Mouse (Mus musculus): ENCODE data around the gene Slc9a4.
"Not testable (repeated sequence)": the region's sequence is repeated elsewhere in the genome, so short reads cannot be mapped to it uniquely, and the experiment has no call there.

Gene Slc9a4

GRCm38 (mm10) chr1:40579784-40580183 lies at the start of gene Slc9a4:
Gene Slc9a4, plus strand, starts transcription at chr1:40580081.
- DNase-seq (ENCODE audit: low read depth, low spot score) = peak; percentile 48

DNA sequence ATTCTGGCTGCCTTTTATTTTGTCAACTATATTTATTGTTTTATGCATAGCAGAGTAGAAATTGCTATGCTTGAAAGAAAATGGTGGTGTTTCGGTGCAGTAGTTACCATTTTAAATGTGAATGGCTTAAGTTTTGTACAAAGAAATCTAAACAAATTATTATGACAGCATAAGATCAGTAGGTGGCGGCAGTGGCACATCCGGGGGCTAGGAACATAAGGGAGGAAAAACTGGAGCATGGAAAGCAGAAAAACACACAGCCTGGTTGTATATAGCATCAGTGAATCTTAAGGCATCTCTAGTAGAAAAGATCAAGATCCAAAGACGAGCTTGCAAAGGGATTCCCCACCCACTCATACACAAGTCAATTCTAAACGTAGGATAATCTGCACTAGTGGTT lies 42.3 kb upstream of the Slc9a4 start:
- no peak for DNase-seq (ENCODE audit: low read depth, low spot score)

DNA sequence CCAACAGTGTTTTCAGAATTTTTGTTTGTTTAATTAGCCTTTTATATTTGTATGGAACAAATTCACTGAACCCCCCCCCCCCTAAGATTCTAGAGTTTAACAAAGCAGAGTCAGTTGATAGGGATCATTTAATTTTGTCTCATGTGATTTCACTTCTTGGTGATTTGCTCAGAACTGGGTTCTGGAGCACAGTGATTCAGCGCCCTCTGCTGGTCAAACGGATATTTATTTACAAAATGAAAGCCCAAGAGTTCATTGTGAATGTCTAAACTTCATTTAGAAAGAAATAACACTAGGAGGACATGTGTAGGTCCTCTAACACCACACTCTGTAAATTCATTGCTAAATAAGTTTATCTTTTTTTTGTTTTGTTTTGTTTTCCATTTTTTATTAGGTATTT lies 35.2 kb upstream of the Slc9a4 start:
- DNase-seq (ENCODE audit: low read depth, low spot score) = peak; percentile 73

DNA sequence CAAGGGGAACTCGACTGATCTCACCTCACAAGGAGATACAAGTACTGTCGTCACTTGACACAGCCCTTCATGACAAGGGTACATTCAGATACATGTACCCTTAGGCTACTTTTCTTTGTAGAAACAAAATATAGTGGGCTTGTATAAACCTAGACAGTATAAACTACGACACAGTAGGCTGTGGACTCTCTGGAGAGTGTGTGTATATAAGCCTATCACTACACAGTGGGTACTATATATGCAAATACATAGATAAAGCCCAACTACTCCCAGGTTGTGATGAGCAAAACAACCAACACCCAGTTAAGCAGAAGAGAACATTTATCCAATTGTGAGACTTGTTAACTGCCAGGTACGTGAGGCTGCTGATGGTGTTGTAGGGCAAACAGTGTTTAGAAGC lies 33.2 kb upstream of the Slc9a4 start:
- no peak for DNase-seq (ENCODE audit: low read depth, low spot score)

DNA sequence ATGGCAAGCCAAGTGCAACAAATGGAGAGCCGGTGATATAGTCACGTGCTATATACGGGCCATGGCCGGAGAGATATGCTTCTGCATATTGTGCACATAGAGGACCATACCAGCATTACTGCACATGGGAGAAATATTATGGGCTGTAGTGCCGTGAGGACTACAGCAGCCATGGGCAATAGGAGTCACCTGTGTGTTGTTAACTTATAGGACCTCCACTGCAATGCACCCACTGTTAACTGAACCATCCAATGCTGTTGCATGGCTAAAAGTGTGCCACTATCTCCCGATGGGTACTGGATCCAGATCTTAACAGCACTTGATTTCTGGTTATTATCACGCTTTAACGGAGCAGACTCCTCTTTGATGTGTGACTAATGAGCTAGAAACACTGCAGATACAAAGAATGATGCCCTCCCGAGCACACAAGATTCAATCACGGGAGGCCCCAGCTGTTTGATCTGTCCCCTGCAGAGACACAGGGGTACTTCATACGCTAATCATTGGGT lies 32.8 kb upstream of the Slc9a4 start:
- DNase-seq (ENCODE audit: low read depth, low spot score) = no peak

GRCm38 (mm10) chr1:40547762-40548161 lies 32.1 kb upstream of the Slc9a4 start:
- peak; percentile 21 for DNase-seq (ENCODE audit: low read depth, low spot score)

- no peak for DNase-seq (ENCODE audit: low read depth, low spot score)
Measured at GRCm38 (mm10) chr1:40569374-40569773, 10.5 kb upstream of the Slc9a4 start.

DNA sequence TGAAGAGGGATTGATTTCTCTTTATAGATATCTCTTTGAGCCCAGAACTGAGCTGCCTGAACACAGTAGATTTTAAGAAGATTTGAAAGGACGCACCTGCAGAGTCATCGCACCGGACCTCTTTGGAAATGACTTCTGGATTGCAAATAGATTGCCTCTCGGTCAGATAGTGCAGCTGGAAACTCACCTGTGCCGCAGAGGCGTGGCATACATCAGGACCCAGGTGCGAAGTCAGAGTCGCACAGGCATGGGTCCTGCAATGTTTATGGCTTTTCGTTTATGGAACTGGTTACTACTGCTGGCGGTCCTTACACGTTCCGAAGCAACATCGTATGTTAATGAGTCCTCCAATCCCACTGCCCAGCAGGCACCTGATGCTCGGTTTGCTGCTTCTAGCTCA lies 388 bp downstream of the Slc9a4 start:
- DNase-seq (ENCODE audit: low read depth, low spot score) = no peak

DNA sequence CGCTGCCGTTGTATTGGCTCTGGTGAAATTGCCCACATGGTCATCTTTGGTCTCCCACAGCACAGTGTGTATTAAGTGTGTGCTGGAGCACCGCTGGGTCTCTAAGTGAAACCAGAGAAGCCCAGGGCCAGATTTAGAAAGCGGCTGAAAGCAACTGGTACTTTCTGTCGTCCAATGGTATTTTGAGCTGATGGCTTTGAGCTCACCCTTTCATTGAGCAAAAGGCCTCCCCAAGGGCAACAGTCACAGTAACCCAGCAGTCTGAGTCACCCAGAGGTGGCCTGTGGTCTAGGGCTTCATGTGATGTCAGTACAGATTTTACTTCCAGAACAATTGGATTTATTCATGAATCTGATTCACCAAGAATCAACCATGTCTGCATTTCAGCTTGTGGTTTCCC lies 6.9 kb downstream of the Slc9a4 start:
- no peak for DNase-seq (ENCODE audit: low read depth, low spot score)

DNA sequence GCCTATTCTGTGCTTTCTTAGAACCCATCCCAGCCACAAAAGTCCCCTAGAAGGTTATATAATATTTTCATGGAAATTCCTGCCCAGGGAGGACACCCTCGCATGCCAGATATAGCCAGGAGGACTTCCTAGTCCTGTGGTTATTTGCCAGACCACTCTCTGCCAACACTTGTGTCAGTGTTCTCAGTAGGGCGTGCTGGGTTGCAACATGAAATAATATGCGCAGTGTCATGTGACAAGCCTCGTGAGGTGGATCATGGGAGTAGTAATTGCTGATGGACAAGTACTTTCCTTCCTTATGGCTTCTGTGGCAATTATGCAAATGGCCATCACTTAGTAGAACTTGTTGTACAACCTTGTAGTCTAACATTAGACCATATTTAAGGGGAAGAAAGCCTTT lies 11.1 kb downstream of the Slc9a4 start:
- DNase-seq (ENCODE audit: low read depth, low spot score) = no peak

DNA sequence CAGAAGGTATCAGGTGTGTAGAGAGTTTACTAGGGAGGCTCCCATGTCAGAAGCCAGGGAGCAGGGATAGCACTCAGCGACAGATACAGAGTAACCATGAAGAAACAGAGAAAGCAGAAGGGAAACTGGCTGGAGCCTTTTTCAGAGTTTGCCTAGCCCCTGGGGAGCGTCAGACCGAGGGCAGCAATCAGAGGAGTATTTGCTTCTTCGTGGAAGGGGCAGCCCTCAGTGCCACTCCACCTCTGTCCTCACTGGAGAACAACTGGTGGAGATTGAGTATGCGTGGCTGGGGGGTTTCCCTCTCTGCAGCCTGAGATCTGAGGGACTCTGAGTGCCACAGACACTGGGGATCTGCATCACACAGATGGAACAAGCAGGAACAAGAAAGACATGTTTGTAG lies 17.9 kb downstream of the Slc9a4 start:
- DNase-seq (ENCODE audit: low read depth, low spot score) = no peak

GRCm38 (mm10) chr1:40599661-40600060 lies 19.8 kb downstream of the Slc9a4 start:
- DNase-seq (ENCODE audit: low read depth, low spot score) = not testable (repeated sequence)

DNA sequence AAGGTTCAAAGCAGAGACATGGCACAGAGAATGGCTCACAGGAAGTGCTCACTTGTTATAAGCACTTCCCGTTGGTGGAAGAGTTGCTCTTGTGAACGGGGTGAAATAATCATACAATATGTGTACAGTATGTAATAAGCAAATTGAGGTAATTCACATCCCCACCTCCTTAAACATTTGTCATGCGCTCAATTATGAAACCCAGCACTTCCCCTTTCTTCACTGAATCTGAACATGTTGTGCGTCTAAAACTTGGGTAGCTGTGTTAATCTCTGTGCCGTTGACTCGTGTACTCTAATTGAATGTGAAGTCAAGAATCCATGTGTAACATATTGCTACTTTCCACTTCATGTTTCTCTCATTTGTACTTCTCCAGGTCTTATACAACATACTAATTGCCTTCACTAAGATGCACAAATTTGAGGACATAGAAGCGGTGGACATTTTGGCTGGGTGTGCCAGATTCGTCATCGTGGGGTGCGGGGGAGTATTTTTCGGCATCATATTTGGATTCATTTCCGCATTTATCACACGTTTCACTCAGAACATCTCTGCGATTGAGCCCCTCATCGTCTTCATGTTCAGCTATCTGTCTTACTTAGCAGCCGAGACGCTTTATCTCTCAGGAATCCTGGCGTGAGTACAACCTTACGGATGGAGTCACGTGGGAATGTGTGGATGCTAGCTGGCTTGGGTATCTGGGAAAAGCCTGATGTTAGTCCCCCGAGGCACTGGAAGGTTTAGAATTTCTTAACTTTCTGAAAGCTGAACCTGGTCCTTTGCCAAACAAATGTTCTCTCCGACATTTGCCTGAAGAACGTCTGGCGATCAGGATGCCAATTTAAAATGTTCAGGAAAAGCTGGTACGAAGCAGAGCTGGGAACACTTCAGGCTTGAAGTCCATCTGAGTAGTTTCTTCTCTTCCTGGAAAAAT lies 20.8 kb downstream of the Slc9a4 start:
- no peak for DNase-seq (ENCODE audit: low read depth, low spot score)

DNA sequence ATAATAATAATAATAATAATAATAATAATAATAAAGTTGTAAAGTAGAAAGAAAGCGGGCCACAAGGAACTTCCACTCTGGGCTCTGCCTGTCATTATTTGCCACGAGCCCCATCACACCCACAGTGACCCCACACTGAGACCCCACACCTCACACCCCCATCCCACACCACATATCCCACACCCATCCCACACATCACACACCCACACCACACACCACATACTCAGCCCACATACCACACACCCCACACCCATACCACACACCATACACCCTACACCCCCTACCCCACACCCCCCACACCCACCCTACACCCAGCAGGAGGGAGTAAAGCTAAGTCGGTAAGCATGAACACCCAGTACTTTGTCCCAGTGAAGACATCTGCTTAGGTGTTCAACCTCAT lies 21.6 kb downstream of the Slc9a4 start:
- no peak for DNase-seq (ENCODE audit: low read depth, low spot score)

DNA sequence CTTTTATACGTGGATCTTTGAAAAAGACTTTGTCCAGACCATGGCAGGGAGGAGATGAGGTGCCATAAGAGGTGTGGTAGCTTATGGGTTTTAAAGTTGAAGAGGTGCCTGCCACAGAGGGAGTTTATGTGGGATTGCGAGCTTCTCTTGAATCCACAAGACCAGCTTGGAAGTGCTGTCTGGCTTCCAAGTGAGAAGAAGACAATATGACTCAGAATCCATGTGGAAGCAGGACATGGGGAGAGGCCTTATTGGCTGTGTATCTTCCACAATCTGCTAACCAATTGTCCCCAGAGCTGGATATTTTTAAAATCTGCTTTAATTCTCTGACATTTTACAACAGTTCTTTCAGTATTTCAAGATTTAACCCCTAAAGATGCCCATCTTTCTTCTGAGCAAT lies 33.3 kb downstream of the Slc9a4 start:
- DNase-seq (ENCODE audit: low read depth, low spot score) = no peak

- no peak for DNase-seq (ENCODE audit: low read depth, low spot score)
Measured at GRCm38 (mm10) chr1:40619093-40619492, 39.2 kb downstream of the Slc9a4 start.

- no peak for DNase-seq (ENCODE audit: low read depth, low spot score)
Measured at GRCm38 (mm10) chr1:40619871-40620270, 40.0 kb downstream of the Slc9a4 start.

DNA sequence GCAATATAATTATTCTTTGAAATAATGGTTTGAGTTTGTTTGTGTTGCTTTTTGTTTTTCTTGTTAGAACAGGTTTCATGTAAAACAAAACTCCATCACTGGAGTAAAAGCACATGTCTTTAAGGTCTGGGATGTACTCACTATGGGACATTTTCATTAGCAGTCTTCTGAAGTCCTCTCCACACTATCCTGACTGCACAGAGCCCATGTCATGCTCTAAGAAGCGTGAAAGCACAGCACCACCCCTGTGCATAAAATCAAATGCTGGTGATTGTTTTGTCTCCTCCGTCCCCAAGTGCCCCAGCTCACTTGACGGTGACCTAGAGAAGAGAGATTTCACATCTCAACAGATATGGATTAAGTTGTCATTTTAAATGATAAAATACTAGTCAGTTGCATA lies 45.1 kb downstream of the Slc9a4 start:
- DNase-seq (ENCODE audit: low read depth, low spot score) = no peak

- no peak for DNase-seq (ENCODE audit: low read depth, low spot score)
Measured at GRCm38 (mm10) chr1:40626954-40627353, 47.1 kb downstream of the Slc9a4 start.

GRCm38 (mm10) chr1:40628443-40628842 lies 48.6 kb downstream of the Slc9a4 start:
- DNase-seq (ENCODE audit: low read depth, low spot score) = no peak

DNA sequence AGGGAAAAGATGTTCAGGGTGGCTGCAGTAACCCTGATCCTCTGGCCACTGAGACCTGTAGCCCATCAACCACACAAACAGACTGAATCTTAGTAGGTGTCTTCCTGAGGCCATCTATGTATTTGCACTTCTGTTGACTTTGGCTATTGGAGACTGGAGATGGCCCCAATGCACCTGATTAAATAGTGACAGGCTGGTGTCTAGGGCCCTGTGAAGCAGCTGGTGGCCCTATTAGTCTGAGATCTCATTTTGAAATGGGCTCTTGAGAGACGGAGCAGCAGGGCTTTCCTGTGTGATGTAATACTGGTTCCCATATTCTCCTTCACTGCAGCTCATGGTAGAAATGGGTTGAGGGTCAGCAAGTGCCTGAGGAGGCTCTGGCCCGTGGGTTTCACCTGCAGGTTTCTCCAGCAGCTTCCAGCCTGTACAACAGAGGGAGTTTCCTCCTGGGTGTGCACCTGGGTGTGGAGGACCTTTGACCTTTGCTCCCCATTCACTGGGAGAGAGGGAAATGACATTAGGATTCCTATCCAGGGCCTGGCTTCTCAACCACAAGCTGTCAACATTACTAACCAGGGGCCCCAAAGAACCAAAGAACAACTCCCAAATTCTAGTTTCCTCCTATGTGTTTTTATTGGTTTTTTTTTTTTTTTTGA lies 52.7 kb downstream of the Slc9a4 start:
- DNase-seq (ENCODE audit: low read depth, low spot score) = no peak

DNA sequence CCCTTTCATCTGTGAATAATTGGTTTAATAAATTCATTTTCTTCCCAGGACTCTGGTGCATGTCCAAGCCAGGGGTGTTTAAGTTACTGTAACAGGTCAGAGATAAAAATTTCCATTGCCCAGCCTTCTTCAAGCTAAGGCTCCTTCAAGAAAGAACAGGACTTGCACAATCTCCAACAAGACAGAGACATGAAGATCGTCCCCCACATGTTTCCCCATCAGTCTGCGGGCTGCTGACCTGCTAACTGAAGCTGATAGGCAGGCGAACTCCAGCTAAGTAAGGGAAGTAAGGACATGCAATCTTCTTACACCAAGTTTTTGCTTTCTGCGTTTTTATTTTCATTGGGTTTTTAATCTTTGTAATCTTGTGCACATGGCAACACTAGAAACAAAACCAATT lies 54.7 kb downstream of the Slc9a4 start:
- DNase-seq (ENCODE audit: low read depth, low spot score) = no peak

GRCm38 (mm10) chr1:40648234-40648633 lies 68.4 kb downstream of the Slc9a4 start:
- DNase-seq (ENCODE audit: low read depth, low spot score) = no peak
